Mouse (Mus musculus): Measurements from ENCODE around the gene Ubc. TPM values are rescaled to one million over a fixed set of nuclear protein-coding genes. Genes with fewer than 3 reads are reported as not detected.
"Not testable (repeated sequence)": the region's sequence is repeated elsewhere in the genome, so short reads cannot be mapped to it uniquely, and the experiment has no call there.

The Ubc gene
- polyA plus RNA-seq (2015; fragmentation: Nextera tagmentation; extraction: Ambion mirVana), result 573 and 608 TPM in 2 replicates

DNA sequence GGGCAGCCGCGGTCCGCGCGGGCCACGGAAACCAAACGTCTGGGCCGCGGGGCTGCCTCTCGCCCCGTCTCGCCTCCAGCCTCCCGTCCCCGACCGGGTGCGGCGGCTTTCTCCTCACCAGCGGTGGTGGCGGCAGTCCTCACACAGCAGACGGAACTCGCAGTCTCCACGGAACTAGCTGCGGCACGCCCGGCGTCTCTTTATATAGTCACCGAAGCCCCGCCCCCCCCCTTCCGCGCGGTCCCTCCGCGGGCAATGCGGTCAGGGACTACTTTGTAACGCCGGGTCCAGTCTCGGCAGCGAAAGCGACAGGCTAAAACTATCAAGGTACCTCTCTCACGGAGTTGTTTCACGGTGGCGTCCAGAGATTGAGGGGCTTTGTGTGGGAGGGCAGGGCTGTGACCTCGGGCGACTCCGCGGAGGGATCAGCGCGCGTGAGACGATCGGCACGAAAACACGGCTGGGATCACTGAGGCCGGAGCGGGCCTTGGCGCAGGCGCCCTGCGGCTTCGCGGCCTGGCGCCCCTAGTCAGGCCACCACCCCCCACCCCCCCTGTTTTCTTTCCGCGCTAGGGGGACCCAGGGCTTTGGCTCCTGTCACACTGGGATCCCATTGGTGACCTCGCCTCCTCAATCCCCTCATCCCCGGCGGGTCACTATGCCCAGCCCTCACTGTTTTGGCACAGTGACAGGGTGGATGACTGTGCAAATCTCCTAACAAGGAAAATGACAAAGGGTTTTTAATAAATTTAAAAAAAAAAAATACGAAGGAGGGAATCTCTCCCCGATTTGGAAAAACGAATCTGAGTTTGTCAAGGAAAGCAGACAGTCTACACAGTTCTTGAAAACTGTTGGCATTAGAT, at the start of gene Ubc:
TSS of gene Ubc (minus strand) at position 624 of the 863 bp plus-strand sequence.
- peak within 1 kb of the TSS; percentile 99 for H3K9ac ChIP-seq (ENCODE audit: low read depth, low read length)
- WGBS (ENCODE audit: insufficient replicate concordance), result 2% methylated on average over 69 of the region's 69 CpGs
- peak within 1 kb of the TSS; percentile 97 for H3K4me3 ChIP-seq (ENCODE audit: low read depth, low read length)
- H3K27me3 ChIP-seq (ENCODE audit: control insufficient read depth, insufficient read depth, low read depth, low read length), result no peaks in the 10 kb centered on the region
- peak; percentile 60 for ATAC-seq (ENCODE audit: low read depth)
- peak within 1 kb of the TSS; percentile 88 for H3K4me2 ChIP-seq (ENCODE audit: low read depth, low read length)
- peaks cover 17% of the 10 kb centered on the region for H3K36me3 ChIP-seq (ENCODE audit: control insufficient read depth, insufficient read depth)
- no peaks in the 10 kb centered on the region for H3K9me3 ChIP-seq (replicated peaks; ENCODE audit: control insufficient read depth, low read length)
- peaks cover 44% of the 10 kb centered on the region for H3K4me1 ChIP-seq (ENCODE audit: control insufficient read depth, low read depth, low read length)
- H3K27ac ChIP-seq (ENCODE audit: low read length), result peak within 1 kb of the TSS; percentile 98

- peaks cover 12% of the 10 kb centered on the region for H3K36me3 ChIP-seq (ENCODE audit: control insufficient read depth, insufficient read depth)
- peak overlapping the region; percentile 93 for H3K4me3 ChIP-seq (ENCODE audit: low read depth, low read length)
- H3K27me3 ChIP-seq (ENCODE audit: control insufficient read depth, insufficient read depth, low read depth, low read length); H3K9ac ChIP-seq (ENCODE audit: low read depth, low read length); ATAC-seq (ENCODE audit: low read depth); H3K9me3 ChIP-seq (replicated peaks; ENCODE audit: control insufficient read depth, low read length): not testable (repeated sequence)
- H3K4me1 ChIP-seq (ENCODE audit: control insufficient read depth, low read depth, low read length), result peaks cover 17% of the 10 kb centered on the region
- H3K27ac ChIP-seq (ENCODE audit: low read length), result peak overlapping the region; percentile 81
- 50% methylated on average over 15 of the region's 15 CpGs for WGBS (ENCODE audit: insufficient replicate concordance)
- H3K4me2 ChIP-seq (ENCODE audit: low read depth, low read length), result peak overlapping the region; percentile 99
These were observed 44.3 kb upstream of the Ubc start for GRCm38 (mm10) chr5:125434347-125434746.

DNA sequence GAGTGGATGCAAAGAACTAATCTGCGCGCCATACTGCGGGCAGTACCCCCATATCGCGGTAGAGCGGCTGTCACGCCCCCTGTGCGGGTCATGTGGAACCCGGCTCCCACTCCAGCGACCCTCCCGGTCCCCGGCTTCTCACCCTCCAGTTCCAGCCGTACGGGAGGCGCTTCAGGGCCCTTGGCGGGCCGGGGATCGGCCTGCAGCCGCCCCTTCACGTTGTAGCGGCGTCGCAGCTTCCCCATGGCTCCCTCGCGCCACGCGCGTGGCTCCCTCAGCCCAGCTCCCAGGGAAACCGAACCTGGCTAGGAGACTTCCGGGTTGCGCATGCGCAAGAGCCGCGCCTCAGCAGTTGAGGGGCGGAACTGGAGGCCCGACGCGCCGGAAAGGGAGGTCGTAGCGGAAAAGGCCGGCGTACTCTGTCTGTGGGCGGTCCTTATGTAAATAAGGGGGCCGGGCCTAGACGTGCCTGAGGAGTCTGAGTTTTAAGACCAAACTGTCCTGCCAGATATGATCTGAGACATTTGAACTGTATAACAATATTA, 43.9 kb upstream of the Ubc start, which contains the start of gene Dhx37:
TSS of gene Dhx37 (minus strand) at position 329 of the 545 bp plus-strand sequence.
- Histone ChIP-seq H3K9ac (ENCODE audit: low read depth, low read length) (peak within 1 kb of the TSS; percentile 93), H3K36me3 (ENCODE audit: control insufficient read depth, insufficient read depth) (peaks cover 16% of the 10 kb centered on the region), H3K27ac (ENCODE audit: low read length) (peak within 1 kb of the TSS; percentile 81), H3K4me1 (ENCODE audit: control insufficient read depth, low read depth, low read length) (peaks cover 17% of the 10 kb centered on the region), H3K4me3 (ENCODE audit: low read depth, low read length) (peak within 1 kb of the TSS; percentile 93), H3K27me3 (ENCODE audit: control insufficient read depth, insufficient read depth, low read depth, low read length) (no peaks in the 10 kb centered on the region), H3K4me2 (ENCODE audit: low read depth, low read length) (peak within 1 kb of the TSS; percentile 99), H3K9me3 (replicated peaks; ENCODE audit: control insufficient read depth, low read length) (no peaks in the 10 kb centered on the region)
- under 1% methylated on average over 46 of the region's 46 CpGs for WGBS (ENCODE audit: insufficient replicate concordance)
- peak; percentile 99 for ATAC-seq (ENCODE audit: low read depth)

GRCm38 (mm10) chr5:125432324-125432723, 42.3 kb upstream of the Ubc start:
- not testable (repeated sequence) for H3K4me3 ChIP-seq (ENCODE audit: low read depth, low read length); ATAC-seq (ENCODE audit: low read depth); H3K9me3 ChIP-seq (replicated peaks; ENCODE audit: control insufficient read depth, low read length); H3K27me3 ChIP-seq (ENCODE audit: control insufficient read depth, insufficient read depth, low read depth, low read length); H3K27ac ChIP-seq (ENCODE audit: low read length); H3K4me2 ChIP-seq (ENCODE audit: low read depth, low read length); H3K9ac ChIP-seq (ENCODE audit: low read depth, low read length)
- 76% methylated on average over 2 of the region's 2 CpGs for WGBS (ENCODE audit: insufficient replicate concordance)
- peaks cover 20% of the 10 kb centered on the region for H3K36me3 ChIP-seq (ENCODE audit: control insufficient read depth, insufficient read depth)
- H3K4me1 ChIP-seq (ENCODE audit: control insufficient read depth, low read depth, low read length), result peaks cover 17% of the 10 kb centered on the region

DNA sequence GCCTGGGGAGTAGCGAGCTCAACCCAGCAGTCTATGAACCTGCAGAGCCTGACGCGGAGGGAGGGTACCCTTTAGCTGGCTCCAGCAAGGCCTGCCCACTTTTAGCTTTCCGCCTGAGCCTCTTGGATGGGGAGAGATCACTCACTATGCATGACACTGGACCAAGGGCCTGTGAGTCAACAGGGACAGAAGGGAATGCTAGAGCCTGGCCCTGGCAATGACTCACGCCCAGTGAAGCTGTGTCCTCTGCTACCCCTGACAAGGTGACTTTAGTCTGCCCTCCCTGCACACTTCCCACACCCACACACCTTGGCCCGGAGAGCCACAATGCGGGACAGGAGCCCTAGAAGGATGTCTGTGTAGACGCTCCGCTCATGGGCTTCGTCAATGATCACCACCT, 36.3 kb upstream of the Ubc start:
- H3K4me2 ChIP-seq (ENCODE audit: low read depth, low read length), result no peak overlapping the region
- H3K36me3 ChIP-seq (ENCODE audit: control insufficient read depth, insufficient read depth), result peaks cover 53% of the 10 kb centered on the region
- no peak overlapping the region for H3K27ac ChIP-seq (ENCODE audit: low read length)
- H3K4me3 ChIP-seq (ENCODE audit: low read depth, low read length), result no peak overlapping the region
- no peak overlapping the region for H3K9ac ChIP-seq (ENCODE audit: low read depth, low read length)
- H3K27me3 ChIP-seq (ENCODE audit: control insufficient read depth, insufficient read depth, low read depth, low read length), result no peaks in the 10 kb centered on the region
- H3K9me3 ChIP-seq (replicated peaks; ENCODE audit: control insufficient read depth, low read length), result no peaks in the 10 kb centered on the region
- ATAC-seq (ENCODE audit: low read depth), result no peak
- WGBS (ENCODE audit: insufficient replicate concordance), result 89% methylated on average over 10 of the region's 10 CpGs
- no peaks in the 10 kb centered on the region for H3K4me1 ChIP-seq (ENCODE audit: control insufficient read depth, low read depth, low read length)

- no peak overlapping the region for H3K9ac ChIP-seq (ENCODE audit: low read depth, low read length)
- no peak overlapping the region for H3K27ac ChIP-seq (ENCODE audit: low read length)
- H3K4me2 ChIP-seq (ENCODE audit: low read depth, low read length), result no peak overlapping the region
- H3K4me3 ChIP-seq (ENCODE audit: low read depth, low read length), result no peak overlapping the region
- 74% methylated on average over 10 of the region's 10 CpGs for WGBS (ENCODE audit: insufficient replicate concordance)
- no peaks in the 10 kb centered on the region for H3K27me3 ChIP-seq (ENCODE audit: control insufficient read depth, insufficient read depth, low read depth, low read length)
- H3K4me1 ChIP-seq (ENCODE audit: control insufficient read depth, low read depth, low read length), result no peaks in the 10 kb centered on the region
- no peak for ATAC-seq (ENCODE audit: low read depth)
- peaks cover 48% of the 10 kb centered on the region for H3K36me3 ChIP-seq (ENCODE audit: control insufficient read depth, insufficient read depth)
- no peaks in the 10 kb centered on the region for H3K9me3 ChIP-seq (replicated peaks; ENCODE audit: control insufficient read depth, low read length)
These were observed 35.8 kb upstream of the Ubc start for GRCm38 (mm10) chr5:125425698-125426276.

GRCm38 (mm10) chr5:125419124-125419523, 29.1 kb upstream of the Ubc start:
- Histone ChIP-seq H3K9me3 (replicated peaks; ENCODE audit: control insufficient read depth, low read length) (no peaks in the 10 kb centered on the region), H3K9ac (ENCODE audit: low read depth, low read length) (no peak overlapping the region), H3K27me3 (ENCODE audit: control insufficient read depth, insufficient read depth, low read depth, low read length) (no peaks in the 10 kb centered on the region), H3K27ac (ENCODE audit: low read length) (no peak overlapping the region), H3K36me3 (ENCODE audit: control insufficient read depth, insufficient read depth) (peaks cover 38% of the 10 kb centered on the region), H3K4me2 (ENCODE audit: low read depth, low read length) (no peak overlapping the region), H3K4me3 (ENCODE audit: low read depth, low read length) (no peak overlapping the region), H3K4me1 (ENCODE audit: control insufficient read depth, low read depth, low read length) (no peaks in the 10 kb centered on the region)
- 0 out of 2 replicates have a peak, but pooled peaks have one; percentile 3 for ATAC-seq (ENCODE audit: low read depth)
- WGBS (ENCODE audit: insufficient replicate concordance), result 49% methylated on average over 11 of the region's 11 CpGs

- Histone ChIP-seq H3K4me2 (ENCODE audit: low read depth, low read length) (no peak overlapping the region), H3K27me3 (ENCODE audit: control insufficient read depth, insufficient read depth, low read depth, low read length) (no peaks in the 10 kb centered on the region), H3K27ac (ENCODE audit: low read length) (no peak overlapping the region), H3K9ac (ENCODE audit: low read depth, low read length) (no peak overlapping the region), H3K4me1 (ENCODE audit: control insufficient read depth, low read depth, low read length) (no peaks in the 10 kb centered on the region), H3K4me3 (ENCODE audit: low read depth, low read length) (no peak overlapping the region), H3K36me3 (ENCODE audit: control insufficient read depth, insufficient read depth) (peaks cover 34% of the 10 kb centered on the region), H3K9me3 (replicated peaks; ENCODE audit: control insufficient read depth, low read length) (no peaks in the 10 kb centered on the region)
- WGBS (ENCODE audit: insufficient replicate concordance), result 79% methylated on average over 12 of the region's 12 CpGs
- no peak for ATAC-seq (ENCODE audit: low read depth)
These were observed 28.6 kb upstream of the Ubc start for GRCm38 (mm10) chr5:125418636-125419035.

DNA sequence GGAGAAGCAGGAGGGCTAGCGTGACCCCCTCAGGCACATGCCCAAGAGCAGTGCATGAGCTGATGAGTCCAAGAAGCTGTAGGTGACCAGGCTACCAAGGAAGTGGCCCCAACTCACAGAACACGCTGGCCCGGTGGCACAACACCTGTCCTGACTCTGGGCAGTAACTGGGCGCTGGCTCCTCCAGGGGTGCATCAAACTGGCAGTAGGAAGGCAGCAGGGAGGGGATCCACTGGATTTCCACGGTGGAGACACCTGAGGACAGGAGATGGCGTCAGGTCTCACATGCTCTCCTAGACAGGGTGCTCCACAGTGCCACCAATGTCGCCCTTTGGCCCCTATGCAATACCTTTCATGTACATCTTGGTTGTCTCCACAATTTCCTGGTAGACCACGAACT, 26.2 kb upstream of the Ubc start:
- H3K4me1 ChIP-seq (ENCODE audit: control insufficient read depth, low read depth, low read length), result no peaks in the 10 kb centered on the region
- H3K27me3 ChIP-seq (ENCODE audit: control insufficient read depth, insufficient read depth, low read depth, low read length), result no peaks in the 10 kb centered on the region
- H3K36me3 ChIP-seq (ENCODE audit: control insufficient read depth, insufficient read depth), result peaks cover 25% of the 10 kb centered on the region
- no peak overlapping the region for H3K27ac ChIP-seq (ENCODE audit: low read length)
- no peak for ATAC-seq (ENCODE audit: low read depth)
- no peak overlapping the region for H3K4me2 ChIP-seq (ENCODE audit: low read depth, low read length)
- no peak overlapping the region for H3K4me3 ChIP-seq (ENCODE audit: low read depth, low read length)
- 78% methylated on average over 8 of the region's 8 CpGs for WGBS (ENCODE audit: insufficient replicate concordance)
- H3K9ac ChIP-seq (ENCODE audit: low read depth, low read length), result no peak overlapping the region
- H3K9me3 ChIP-seq (replicated peaks; ENCODE audit: control insufficient read depth, low read length), result no peaks in the 10 kb centered on the region
